Mouse (Mus musculus) limb, embryonic 14.5 days (tissue): ENCODE data around the gene Tmem94. TPM values are rescaled to one million over a fixed set of nuclear protein-coding genes. Genes with fewer than 3 reads are reported as not detected.

ENCODE experiments used
- ATAC-seq: fragments of 200-750 bp; cut with Nextera tagmentation; 2 replicates; pipeline ENCODE4 v1.8.0; 2017; ENCODE audit warnings: low read depth, moderate number of reproducible peaks, moderate TSS enrichment; ENCODE audit not compliant: low FRiP score
- DNase-seq: peaks from one replicate; pipeline ENCODE4 v3.0.0-alpha.2; 2015; ENCODE audit warnings: low spot score
- H3K27ac ChIP-seq: fragments of 300-500 bp; sonication (generic); replicated peaks from 2 replicates; pipeline ENCODE4 v1.5.1; 2014; ENCODE audit warnings: low read depth, mild to moderate bottlenecking, low read length, moderate library complexity, mixed read lengths
- H3K27me3 ChIP-seq: fragments of 300-500 bp; sonication (generic); 2 replicates; pipeline ENCODE4 v1.6.1; 2014; ENCODE audit warnings: low read length, mixed read lengths; ENCODE audit not compliant: control insufficient read depth, insufficient read depth
- H3K36me3 ChIP-seq: fragments of 300-500 bp; sonication (generic); 2 replicates; pipeline ENCODE4 v1.6.1; 2014; ENCODE audit warnings: mild to moderate bottlenecking, low read length, moderate library complexity, mixed read lengths; ENCODE audit not compliant: control insufficient read depth, insufficient read depth
- H3K4me1 ChIP-seq: fragments of 300-500 bp; sonication (generic); 2 replicates; pipeline ENCODE4 v1.6.1; 2014; ENCODE audit warnings: antibody characterized with exemption, low read length, mixed read lengths; ENCODE audit not compliant: control insufficient read depth, insufficient read depth
- H3K4me2 ChIP-seq: fragments of 300-500 bp; sonication (generic); replicated peaks from 2 replicates; pipeline ENCODE4 v1.6.1; 2014; ENCODE audit warnings: low read depth, mild to moderate bottlenecking, low read length, moderate library complexity; ENCODE audit not compliant: severe bottlenecking
- H3K4me3 ChIP-seq: fragments of 300-500 bp; sonication (generic); replicated peaks from 2 replicates; pipeline ENCODE4 v1.5.1; 2014; ENCODE audit warnings: low read length
- H3K9ac ChIP-seq: fragments of 300-500 bp; sonication (generic); 2 replicates; pipeline ENCODE4 v1.6.1; 2014; ENCODE audit warnings: mild to moderate bottlenecking, low read depth, low read length, moderate library complexity; ENCODE audit not compliant: severe bottlenecking
- H3K9me3 ChIP-seq: fragments of 300-500 bp; sonication (generic); 2 replicates; pipeline ENCODE4 v1.6.1; 2016; ENCODE audit warnings: low read length; ENCODE audit not compliant: control insufficient read depth
- POLR2A ChIP-seq: fragments of 200-500 bp; IDR thresholded peaks from 2 replicates; pipeline ENCODE4 v1.8.0; 2012; ENCODE audit warnings: inconsistent platforms, mild to moderate bottlenecking, moderate library complexity, borderline replicate concordance; ENCODE audit not compliant: insufficient read depth, insufficient read length; ENCODE audit errors: extremely low read depth
- WGBS: fragments of 180-500 bp; shearing (Covaris S2); extraction: QIAGEN DNeasy Blood & Tissue Kit; methylation state at CpG from one replicate; pipeline ENCODE4 v1.1.7; 2014; 5-methylcytosine and 5-hydroxymethylcytosine counted together
- polyA plus RNA-seq, 2 experiments: library from polyadenylated mRNA; depleted of rRNA in 1 of 2; stranded (reverse) in 1 of 2; unstranded in 1 of 2; fragments of >200 nt; fragmentation: Nextera tagmentation in 1 of 2; extraction: Ambion mirVana in 1 of 2; gene quantifications; 2 replicates each; pipeline versions ENCODE4 v1.2.1 to v1.2.3; 2012 to 2014

The Tmem94 gene
- polyA plus RNA-seq, 2 experiments, result 17.9 to 46.8 TPM

- DNase-seq (no peak), ATAC-seq (no peak)
- 76% methylated on average over 8 of the region's 8 CpGs for WGBS
- TF ChIP-seq POLR2A, result no peak
- peaks cover 50% of the 10 kb centered on the region for H3K4me1 ChIP-seq
- 0 out of 2 replicates have a peak overlapping the region, but pooled peaks have one; percentile 36 for H3K9ac ChIP-seq
- no peaks in the 10 kb centered on the region for H3K9me3 ChIP-seq
- no peaks in the 10 kb centered on the region for H3K27me3 ChIP-seq
- H3K4me3 ChIP-seq, result peak overlapping the region; percentile 14
- H3K36me3 ChIP-seq, result peaks cover 56% of the 10 kb centered on the region
- H3K27ac ChIP-seq, result peak overlapping the region; percentile 48
- peak overlapping the region; percentile 97 for H3K4me2 ChIP-seq
These were observed 44.1 kb downstream of the Tmem94 start for GRCm38 (mm10) chr11:115809311-115809781.

GRCm38 (mm10) chr11:115810377-115810776 lies 45.1 kb downstream of the Tmem94 start:
- peaks cover 46% of the 10 kb centered on the region for H3K36me3 ChIP-seq
- no peaks in the 10 kb centered on the region for H3K27me3 ChIP-seq
- peak overlapping the region; percentile 97 for H3K4me2 ChIP-seq
- H3K9me3 ChIP-seq, result no peaks in the 10 kb centered on the region
- H3K4me1 ChIP-seq, result peaks cover 54% of the 10 kb centered on the region
- DNase-seq (peak; percentile 37), ATAC-seq (no peak)
- peak overlapping the region; percentile 92 for H3K4me3 ChIP-seq
- 78% methylated on average over 14 of the region's 14 CpGs for WGBS
- H3K27ac ChIP-seq, result peak overlapping the region; percentile 48
- no peak for TF ChIP-seq POLR2A
- peak overlapping the region; percentile 1; the same call in 1 of the 2 replicates for H3K9ac ChIP-seq

GRCm38 (mm10) chr11:115811381-115812093 lies 46.3 kb downstream of the Tmem94 start:
- no peak for TF ChIP-seq POLR2A
- Histone ChIP-seq H3K9me3 (no peaks in the 10 kb centered on the region), H3K27me3 (no peaks in the 10 kb centered on the region), H3K27ac (no peak overlapping the region), H3K4me1 (peaks cover 58% of the 10 kb centered on the region), H3K4me2 (peak overlapping the region; percentile 97), H3K9ac (peak overlapping the region; percentile 72), H3K4me3 (peak overlapping the region; percentile 92), H3K36me3 (peaks cover 37% of the 10 kb centered on the region)
- no peak for DNase-seq
- 83% methylated on average over 20 of the region's 20 CpGs for WGBS
- no peak for ATAC-seq

- H3K9ac ChIP-seq, result peak overlapping the region; percentile 72
- peaks cover 35% of the 10 kb centered on the region for H3K36me3 ChIP-seq
- TF ChIP-seq POLR2A, result no peak
- DNase-seq (no peak), ATAC-seq (no peak)
- peak overlapping the region; percentile 97 for H3K4me2 ChIP-seq
- peak overlapping the region; percentile 92 for H3K4me3 ChIP-seq
- H3K4me1 ChIP-seq, result peaks cover 58% of the 10 kb centered on the region
- whole genome bisulfite sequencing, result 41% methylated on average over 7 of the region's 7 CpGs
- H3K27ac ChIP-seq, result no peak overlapping the region
- no peaks in the 10 kb centered on the region for H3K27me3 ChIP-seq
- H3K9me3 ChIP-seq, result no peaks in the 10 kb centered on the region
These were observed 46.9 kb downstream of the Tmem94 start for GRCm38 (mm10) chr11:115812095-115812494.

- 3% methylated on average over 25 of the region's 28 CpGs for WGBS
- Histone ChIP-seq H3K27me3 (no peaks in the 10 kb centered on the region), H3K27ac (peak overlapping the region; percentile 79), H3K4me2 (peak overlapping the region; percentile 97), H3K9ac (peak overlapping the region; percentile 72), H3K4me1 (peaks cover 58% of the 10 kb centered on the region), H3K9me3 (no peaks in the 10 kb centered on the region), H3K36me3 (peaks cover 36% of the 10 kb centered on the region), H3K4me3 (peak overlapping the region; percentile 92)
- peak; percentile 0; the same call in 1 of the 2 replicates for ATAC-seq
- no peak for TF ChIP-seq POLR2A
- peak; percentile 37 for DNase-seq
These were observed 47.5 kb downstream of the Tmem94 start for GRCm38 (mm10) chr11:115812533-115813420.
